Mouse (Mus musculus): Measurements from ENCODE around the gene Fgfr1op2.
"Not testable (repeated sequence)": the region's sequence is repeated elsewhere in the genome, so short reads cannot be mapped to it uniquely, and the experiment has no call there.

The Fgfr1op2 gene

DNA sequence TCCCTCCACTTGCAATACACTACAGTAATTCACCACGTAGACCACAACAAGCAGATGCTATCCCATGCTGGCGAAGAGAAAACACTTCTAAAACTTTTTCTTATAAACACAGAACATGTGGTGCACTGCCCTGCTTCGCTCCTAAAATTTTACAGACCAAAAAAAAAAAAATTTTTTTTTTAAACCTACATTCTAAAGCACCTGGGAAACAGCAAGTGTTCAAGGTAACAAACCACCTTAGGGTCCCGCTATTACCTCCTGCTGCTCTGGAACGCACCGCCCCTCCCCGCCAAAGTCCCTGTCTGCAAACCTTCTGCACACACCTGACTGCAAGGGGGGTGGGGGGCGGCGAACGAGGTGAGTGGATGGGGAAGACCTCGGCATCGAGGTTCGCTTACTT lies at the start of gene Fgfr1op2:
Gene Fgfr1op2, plus strand, starts transcription at position 301 of the 400 bp plus-strand sequence.
- no peak for DNase-seq (ENCODE audit: low spot score in 2 of 2)

DNA sequence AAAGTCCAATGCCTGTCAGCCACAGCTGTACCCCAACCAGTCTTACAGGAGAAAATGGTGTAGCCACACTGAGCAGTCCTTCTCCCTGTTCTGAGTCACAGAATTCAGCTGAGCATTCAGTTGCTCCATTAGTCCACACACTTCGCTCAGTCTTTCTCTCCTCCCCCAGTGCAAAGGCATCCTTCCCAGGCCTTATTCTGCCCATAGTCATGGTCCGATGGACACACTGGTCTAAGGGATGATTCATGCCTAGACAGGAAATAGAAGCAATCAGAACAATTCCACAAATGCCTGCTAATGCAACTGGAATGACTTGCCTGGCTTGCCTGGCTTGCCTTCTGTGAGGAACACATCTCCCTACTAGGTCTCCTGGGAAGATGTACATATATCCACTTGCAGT lies 49.5 kb upstream of the Fgfr1op2 start:
- no peak for DNase-seq (ENCODE audit: low spot score in 2 of 2)

DNA sequence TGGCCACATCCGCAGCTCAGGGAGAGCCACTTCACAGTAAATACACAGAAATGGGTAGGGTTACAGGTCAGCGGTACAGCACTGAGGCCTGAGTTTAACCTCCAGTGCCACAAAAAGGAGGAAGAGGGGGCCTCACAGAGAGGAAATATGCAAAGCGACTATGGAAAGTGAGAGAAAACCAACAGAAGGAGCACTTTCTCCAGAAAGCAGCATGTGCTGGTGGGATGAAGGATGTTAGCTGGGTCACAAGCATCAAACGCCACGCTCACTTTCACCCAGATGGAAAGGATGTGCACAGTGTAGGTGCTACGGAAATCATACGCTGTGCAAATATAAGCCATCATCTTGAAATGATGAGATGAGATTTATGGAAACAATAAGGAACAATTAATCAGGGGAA lies 46.6 kb upstream of the Fgfr1op2 start:
- DNase-seq (ENCODE audit: low spot score in 2 of 2) = no peak

DNA sequence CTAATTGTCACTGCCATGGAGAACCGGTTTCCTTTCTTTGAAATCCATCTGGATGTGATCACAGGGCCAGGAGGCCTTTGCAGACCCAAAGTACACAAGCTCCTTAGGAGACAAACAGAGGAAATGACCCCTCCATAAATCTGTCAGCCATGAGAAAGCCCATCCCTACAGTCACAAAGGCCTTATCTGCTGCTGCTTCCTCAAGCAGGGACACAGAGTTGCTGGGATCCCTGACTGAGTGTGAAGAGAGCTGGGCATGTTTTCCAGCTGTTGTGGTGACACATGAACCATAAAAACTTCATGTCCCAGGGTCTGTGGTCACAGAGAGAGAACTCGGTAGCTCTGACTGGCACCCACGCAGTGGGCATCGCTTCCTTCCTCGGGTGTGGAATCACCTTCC lies 46.2 kb upstream of the Fgfr1op2 start:
- no peak for DNase-seq (ENCODE audit: low spot score in 2 of 2)

DNA sequence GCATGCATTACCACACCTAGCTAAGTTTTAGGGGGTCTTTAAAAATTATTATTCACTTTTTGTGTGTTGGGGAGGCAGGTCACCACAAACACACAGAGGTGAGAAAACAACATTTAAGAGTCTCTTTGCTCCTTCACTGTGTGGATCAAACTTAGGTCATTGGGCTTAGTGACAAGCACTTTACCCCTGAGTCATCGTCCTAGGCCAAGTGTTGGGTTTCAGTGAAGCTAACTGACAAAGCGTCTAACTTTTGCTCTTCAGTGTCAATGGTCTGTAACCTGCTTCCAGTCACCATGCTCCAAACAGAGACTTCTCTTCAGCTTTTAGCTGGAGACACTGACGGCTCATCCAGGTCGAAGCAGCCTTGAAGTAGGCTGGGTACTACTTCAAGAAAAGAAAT lies 43.9 kb upstream of the Fgfr1op2 start:
- DNase-seq (ENCODE audit: low spot score in 2 of 2) = no peak

DNA sequence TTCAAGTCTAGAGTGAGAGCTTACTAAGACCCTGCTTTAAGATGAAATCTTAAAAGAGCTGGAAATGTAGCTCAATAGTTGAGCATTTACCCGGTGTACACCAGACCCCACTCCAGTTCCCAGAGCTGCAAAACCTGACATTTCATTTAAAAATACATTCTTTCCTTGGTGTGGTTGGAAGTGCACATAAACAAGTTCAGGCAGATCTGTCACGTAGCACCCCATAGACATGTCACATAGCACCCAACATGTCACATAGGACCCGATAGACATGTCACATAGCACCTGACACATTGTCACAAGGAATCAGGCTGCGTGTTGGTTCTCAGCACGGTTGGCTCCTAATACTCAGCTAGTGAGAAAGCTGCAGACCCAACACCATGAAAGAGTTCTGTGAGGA lies 41.5 kb upstream of the Fgfr1op2 start:
- DNase-seq (ENCODE audit: low spot score in 2 of 2) = no peak

DNA sequence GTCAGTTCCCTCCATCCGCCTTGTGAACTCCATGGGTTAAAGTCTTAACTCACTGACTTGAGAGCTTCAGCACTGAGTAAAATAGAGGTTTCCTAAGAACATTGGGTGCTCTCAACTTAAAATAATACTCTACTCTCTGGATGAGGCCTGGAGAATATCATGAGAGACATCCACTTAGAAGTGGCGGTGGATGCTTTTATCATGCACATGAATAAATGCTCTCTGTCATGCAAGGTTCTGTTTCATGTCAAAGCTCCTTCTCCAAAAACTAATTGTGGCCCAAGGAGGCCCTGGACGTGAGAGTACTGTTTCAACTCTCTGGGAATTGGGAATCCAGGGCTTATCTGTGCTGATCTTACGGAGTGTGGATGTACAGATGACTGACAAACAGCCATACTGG lies 39.9 kb upstream of the Fgfr1op2 start:
- no peak for DNase-seq (ENCODE audit: low spot score in 2 of 2)

DNA sequence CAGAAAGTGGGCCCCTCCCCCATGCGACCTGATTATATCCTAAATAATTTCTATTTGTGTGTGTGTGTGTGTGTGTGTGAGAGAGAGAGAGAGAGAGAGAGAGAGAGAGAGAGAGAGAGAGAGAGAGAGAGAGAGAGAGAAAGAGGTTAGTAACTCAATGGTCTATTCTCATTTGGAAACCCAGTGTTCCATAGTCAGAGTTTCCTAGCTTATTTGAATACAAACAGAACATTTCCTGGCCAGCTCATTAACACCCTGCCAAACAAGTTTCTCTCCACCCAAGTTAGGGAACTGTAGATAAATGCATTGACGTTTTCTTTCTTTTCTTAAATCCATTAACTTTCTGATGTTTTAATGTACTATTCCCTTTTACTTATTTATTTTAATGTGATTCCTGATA lies 38.9 kb upstream of the Fgfr1op2 start:
- no peak for DNase-seq (ENCODE audit: low spot score in 2 of 2)

DNA sequence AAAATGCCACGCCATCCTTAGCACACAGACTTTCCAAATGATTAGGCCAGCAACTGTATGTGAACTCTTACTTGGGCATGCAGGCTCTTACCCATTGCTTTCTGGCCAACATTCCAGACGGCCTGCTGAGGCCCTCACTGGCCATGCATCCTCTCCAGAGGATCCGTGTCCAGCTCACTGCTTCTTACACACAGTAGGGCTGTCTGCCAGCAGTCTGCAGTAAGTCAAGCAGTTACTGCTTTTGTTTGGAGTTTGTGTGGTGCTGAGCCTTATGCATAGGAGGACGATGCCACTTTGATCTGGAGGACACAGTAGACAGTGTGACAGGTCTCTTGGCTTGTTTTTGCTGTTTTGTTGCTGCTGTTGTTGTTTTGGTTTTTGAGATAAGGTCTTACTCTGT lies 38.3 kb upstream of the Fgfr1op2 start:
- DNase-seq (ENCODE audit: low spot score in 2 of 2) = no peak

DNA sequence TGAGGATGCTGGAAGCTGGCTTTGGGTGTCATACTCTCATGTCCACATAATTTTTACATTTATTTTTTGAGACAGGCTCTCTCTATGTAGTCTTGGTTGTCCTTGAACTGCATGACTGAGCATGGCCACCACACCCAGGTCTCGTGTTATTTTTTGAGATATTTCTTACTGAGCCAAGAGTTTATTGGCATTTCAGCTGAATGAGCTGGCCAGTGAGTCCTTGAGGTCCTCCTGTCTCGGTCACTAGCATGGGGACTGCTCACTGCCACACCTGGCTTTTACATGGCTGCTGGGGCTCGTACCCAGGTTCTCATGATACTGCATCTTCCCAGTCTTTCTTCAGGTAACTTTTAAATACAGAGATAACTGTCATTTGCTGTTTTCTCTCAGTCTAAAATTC lies 36.6 kb upstream of the Fgfr1op2 start:
- no peak for DNase-seq (ENCODE audit: low spot score in 2 of 2)

DNA sequence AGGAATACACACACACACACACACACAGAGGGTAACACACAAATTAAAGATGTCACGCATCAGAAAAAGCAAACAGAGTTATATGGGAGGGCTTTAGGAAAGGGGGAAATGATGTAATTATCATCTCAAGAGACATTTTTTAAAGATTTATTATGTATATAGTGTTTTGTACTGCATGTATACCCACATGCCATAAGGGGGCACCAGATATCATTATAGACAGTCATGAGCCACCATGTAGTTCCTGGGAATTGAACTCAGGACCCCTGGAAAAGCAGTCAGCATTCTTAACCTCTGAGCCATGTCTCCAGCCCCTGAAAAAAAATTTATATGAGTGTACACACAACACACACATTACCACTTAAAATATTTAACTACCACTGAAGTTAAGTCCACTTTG lies 32.4 kb upstream of the Fgfr1op2 start:
- DNase-seq (ENCODE audit: low spot score in 2 of 2) = no peak

DNA sequence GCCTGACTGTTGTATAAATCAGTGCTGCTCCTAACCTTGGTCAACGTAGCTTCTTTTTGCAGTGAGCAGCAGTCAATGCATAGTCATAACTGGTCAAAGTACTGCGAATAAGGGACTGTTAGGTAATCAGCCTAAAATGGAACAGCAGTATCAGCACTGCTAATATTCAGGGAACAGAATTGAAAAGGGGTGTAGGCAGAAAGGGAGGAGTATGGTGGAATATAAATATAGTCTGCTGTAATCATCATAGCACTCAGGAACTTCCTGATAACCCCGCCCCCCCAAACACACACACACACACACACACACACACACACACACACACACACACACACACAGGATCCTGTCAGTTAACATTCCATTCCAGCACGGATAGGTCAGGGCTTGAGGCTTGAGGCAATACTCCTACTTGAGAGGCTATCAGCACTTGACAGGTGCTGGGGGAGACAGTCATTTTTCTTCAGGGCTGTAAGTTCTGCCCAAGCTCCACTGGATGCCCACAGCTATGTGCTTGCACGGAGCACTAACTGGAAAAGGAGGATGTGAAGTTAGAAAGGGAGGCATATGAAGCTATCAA lies 31.6 kb upstream of the Fgfr1op2 start:
- no peak for DNase-seq (ENCODE audit: low spot score in 2 of 2)

DNA sequence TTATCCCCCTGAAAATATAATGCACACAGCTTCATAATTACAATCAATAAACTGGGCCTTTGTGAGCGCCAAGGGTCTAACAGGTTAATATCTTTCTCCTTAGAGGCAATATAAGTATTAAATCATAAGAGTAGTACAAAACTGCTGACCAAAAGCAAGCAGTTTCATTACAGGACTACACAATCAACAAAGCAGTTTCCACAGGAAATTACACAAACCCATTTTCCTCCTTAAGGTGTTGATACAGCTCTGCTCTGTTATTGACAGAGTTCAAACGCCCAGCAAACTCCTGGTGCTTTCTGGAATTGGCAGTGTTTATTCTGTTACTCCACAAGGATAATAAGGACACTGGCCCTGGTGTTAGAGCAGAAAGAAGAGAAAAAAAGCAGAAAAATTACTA lies 26.6 kb upstream of the Fgfr1op2 start:
- no peak for DNase-seq (ENCODE audit: low spot score in 2 of 2)

DNA sequence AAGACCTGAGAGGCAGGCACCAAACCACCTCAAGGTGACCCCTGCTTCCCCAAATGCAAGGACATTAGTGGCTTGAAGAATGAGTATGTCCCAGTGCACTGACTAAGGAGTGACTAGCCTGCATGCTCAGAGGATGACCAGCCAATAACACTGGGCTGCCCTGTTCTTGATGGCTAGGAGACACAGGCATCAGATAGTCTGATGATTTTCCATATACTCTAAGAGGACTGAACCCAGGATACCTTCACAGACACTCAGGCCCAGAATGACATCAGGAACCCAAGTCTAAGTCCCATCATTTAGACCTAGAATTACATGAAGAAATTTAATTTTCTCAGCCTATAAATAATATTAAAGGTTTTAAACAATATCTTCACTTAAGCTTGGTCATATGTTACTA lies 25.7 kb upstream of the Fgfr1op2 start:
- DNase-seq (ENCODE audit: low spot score in 2 of 2) = no peak

DNA sequence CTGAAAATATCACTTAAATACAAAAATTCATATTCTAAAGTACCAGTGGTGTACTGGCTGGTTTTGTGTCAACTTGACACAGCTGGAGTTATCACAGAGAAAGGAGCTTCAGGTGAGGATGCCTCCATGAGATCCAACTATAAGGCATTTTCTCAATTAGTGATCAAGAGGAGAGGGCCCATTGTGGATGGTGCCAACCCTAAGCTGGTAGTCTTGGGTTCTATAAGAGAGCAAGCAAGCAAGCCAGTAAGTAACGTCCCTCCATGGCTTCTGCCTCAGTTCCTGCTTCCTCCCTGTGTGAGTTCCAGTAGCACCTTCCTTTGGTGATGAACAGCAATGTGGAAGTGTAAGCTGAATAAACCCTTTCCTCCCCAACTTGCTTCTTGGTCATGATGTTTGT lies 14.5 kb upstream of the Fgfr1op2 start:
- DNase-seq (ENCODE audit: low spot score in 2 of 2) = not testable (repeated sequence)

DNA sequence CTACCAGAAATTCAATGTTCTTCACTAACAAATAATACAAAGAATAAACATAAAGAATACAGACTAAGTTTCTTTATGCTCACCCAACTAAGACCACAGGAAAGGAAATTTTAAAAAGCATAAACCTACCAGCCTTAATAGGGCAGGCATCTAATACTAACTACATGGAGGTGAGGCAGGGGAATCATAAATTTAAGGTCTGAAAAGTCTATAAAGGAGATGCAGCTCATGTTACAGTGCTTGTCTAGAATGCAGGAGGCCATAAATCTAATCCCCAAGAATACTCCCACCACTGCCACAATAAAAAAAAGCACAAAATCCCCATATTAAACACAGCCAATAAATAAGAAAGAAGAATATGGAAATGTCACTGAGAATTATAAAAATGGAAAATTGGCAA lies 4.9 kb upstream of the Fgfr1op2 start:
- no peak for DNase-seq (ENCODE audit: low spot score in 2 of 2)

DNA sequence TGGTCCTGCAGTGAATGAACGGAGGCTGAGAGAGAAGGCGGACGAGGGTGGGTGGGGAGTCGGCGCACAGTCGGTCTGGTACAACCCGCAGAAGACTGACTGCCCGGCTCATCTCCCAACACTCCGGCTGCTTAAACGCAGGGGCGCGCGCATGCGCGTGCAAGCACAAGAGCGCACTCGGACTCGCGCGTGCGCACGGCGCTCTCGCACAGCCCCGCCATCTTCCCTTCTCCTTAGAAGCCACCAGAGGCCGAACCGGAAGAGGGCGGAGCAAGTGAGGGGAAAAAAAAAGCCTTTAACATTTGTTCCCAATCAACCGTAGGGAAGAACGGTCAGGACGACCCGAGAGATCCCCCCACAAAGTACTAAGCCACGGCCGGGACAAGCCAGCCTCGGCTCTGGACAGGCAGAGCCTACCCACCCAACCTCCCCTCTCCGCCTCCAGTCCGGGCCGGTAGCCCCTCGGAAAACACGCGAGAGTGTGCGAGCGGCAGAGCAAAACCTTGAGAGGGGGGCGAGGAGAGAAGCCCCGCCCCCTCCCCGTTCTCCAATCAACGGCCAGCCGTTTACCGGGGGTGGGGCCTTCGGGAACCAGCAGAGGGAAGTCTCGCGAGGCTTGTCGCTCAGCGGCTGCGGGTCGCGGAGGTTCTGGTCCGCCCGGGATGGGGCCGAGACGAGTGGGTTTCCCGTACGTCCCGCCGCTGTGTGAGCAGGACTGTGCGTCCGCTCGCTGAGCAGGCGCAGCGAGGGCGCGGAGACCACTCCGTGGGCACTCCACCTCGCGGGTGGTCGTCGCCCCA lies 507 bp downstream of the Fgfr1op2 start, which contains the start of gene Ints13:
Gene Ints13, minus strand, starts transcription at position 526 of the 800 bp plus-strand sequence.
- peak; percentile 96 for DNase-seq (ENCODE audit: low spot score in 2 of 2)

DNA sequence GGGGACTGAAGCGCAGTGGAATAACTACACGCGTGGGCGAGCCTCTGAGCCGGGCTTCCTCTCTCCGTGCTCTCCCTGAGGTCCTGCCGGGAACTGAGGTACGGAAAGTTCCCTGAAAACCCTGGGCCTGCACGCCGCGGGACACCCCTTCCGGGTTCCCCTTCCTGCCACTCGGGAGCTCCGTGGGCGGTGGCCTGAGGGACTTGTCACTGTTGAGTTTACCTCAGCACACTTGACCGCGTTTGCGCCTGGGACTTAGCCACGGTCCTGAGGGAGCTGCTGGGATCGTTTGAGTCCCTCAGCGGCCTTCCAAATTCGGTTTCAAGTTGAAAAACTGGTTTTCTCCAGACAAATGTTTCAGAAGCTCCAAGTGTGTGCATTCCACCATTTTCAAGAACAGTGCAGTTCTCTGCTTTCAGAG lies 1.1 kb downstream of the Fgfr1op2 start:
- no peak for DNase-seq (ENCODE audit: low spot score in 2 of 2)

DNA sequence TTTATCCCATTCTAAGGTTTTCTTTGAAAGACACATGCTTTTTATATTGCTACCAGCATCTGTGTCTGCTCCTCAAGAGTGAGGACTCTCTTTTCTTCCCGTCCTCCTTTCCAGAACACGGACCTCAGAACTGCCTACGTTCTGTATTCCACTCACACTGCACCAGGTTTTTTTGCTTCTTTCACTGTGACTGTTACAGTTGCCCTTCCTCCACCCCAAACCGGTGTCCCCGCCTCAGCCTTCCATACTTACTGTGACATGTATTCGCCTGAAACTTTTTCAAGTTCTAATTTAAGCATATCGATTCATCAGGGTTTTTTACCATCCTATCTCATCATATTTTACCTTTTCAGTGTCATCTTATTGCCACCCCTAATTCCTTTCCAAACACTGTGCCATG lies 1.6 kb downstream of the Fgfr1op2 start:
- peak; percentile 36 to 58 for DNase-seq (ENCODE audit: low spot score in 2 of 2)

DNA sequence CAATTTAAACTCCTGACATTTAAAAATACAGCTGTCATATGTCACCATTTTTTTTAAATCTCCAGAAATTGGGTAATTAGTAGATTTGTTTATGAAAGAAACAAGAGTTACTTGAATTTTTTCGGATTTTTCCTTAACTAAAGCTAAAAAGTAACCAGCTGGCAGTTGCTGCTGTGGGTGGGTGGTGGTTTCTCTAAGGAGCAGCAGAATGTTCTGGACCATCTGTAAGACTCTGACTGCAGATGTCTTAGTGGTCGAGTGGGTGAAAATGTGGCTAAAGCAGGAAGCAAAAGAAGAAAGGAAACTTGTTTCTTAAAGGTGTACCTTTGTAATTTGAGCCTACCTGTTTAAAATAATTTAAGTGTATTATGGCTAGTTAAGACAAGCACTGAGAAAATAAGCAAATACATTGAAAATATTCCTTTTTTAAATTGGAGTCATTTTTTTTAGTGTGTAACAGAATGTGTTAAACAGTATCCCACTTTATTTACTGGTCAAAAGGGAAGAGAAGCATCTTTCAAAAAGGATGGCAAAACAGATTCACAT lies 3.5 kb downstream of the Fgfr1op2 start:
- peak; percentile 33 to 82 for DNase-seq (ENCODE audit: low spot score in 2 of 2)

DNA sequence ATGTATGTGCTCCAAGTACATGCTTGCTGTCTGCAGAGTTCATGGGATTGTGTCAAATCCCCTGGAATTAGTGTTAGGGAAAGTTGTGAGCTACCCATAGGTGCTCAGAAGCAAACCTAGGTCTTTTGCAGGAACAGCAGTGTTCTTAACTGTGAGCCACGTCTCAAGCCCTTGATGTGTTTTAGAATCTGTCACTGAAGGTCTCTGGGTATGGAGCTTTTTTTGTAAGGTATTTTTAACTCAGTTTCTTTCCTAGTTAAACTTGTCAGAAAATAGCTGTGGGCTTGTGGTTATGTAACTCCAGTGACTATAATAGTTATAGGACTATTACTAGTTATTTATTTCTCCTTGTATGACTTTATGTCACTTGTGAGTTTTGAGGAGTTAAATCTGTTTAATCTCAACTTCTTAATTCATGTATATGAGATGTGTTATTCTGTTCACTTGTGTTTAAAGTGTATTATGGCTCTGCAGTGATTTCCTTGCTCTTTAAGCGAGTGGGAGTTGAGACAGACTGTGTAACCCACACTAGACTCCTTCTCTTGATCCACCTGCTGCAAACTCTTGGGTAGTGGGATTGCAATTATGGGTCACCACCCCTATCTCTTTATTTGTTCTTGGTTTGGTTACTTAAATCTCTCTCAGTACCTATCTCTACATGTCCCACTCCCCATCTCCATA lies 6.5 kb downstream of the Fgfr1op2 start:
- DNase-seq (ENCODE audit: low spot score in 2 of 2) = no peak

DNA sequence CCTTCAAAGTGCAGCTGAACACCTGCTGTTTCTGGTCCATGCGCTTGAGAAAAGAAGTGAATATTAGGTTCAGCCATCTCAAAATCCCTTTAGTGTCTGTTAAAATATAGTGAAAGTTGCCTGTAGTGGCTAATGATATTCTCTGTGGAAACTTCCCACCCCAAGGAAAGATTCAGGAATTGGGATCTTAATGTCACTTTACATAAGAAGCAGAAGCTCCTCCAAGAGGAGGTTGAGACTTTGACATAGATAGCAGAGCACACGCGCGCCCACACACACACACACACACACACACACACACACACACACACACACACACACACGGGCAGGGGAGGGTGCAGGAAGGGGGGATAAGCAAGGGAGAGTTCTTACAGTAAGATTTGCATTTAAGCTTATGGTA lies 8.1 kb downstream of the Fgfr1op2 start:
- DNase-seq (ENCODE audit: low spot score in 2 of 2) = no peak

DNA sequence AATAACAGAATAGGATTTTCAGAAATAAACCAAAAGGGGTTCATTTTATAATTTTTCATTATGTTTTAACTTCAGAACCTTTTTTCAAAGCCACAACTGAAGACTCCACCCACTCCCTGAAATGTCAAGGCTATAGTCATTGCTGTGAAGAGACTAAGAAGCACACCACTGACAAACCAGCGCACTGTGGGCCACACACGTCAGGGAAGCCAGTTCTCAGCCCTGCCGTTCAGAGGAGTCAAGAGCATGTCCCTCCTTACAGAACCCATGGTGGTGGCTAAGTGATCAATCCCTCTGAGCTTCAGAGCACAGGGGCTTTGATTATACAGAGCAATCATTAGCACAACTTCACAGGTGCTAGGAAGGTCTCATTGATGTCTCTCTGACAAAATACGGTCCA lies 25.6 kb downstream of the Fgfr1op2 start:
- no peak for DNase-seq (ENCODE audit: low spot score in 2 of 2)

All from frontal cortex, postnatal 36 days (tissue).